Mouse (Mus musculus): ENCODE results near the gene Rab5b.
"Not testable (repeated sequence)": the region's sequence is repeated elsewhere in the genome, so short reads cannot be mapped to it uniquely, and the experiment has no call there.

Gene Rab5b

DNA sequence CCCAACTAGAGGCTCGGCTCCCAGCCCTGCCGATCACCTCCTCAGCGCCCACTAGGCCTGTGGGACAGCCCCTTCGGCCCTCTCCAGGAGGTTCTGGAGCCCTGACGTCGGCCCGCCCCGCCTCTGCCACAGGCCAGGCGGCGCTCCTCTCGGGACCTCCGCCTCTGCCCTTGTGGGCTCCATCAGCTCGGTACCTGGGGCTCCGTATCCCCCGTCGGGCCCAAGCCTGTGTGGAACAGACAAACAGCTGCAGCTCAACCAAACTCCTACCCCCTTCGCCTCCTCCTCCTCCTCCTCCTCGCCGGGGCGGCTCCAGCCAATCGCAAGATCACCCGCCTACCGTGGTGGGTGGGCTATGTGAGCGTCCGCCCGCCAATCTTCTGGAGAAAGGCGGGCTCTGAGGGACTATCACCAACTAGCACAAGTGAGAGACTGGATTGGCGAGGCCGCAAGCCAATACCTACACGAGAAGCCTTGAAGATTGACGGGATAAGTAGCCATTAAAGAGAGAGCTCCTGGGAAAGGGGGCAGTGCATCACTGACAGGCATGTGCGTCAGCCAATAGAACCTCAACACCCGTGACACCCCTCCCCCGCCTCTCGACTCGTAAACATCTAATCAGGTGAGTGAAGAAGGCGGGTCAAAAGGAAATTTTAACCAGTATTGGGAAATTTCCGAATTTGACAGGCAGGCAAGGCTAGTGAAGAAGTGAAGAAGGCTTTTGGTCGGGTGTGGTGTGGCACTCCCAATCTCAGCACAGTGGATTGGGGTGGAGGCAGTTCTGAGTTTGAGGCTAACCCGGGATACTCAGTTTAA lies at the start of gene Rab5b:
Gene Rab5b, minus strand, starts transcription at position 273 of the 816 bp plus-strand sequence.
- DNase-seq (ENCODE audit: low spot score in 2 of 2): peak; percentile 100

DNA sequence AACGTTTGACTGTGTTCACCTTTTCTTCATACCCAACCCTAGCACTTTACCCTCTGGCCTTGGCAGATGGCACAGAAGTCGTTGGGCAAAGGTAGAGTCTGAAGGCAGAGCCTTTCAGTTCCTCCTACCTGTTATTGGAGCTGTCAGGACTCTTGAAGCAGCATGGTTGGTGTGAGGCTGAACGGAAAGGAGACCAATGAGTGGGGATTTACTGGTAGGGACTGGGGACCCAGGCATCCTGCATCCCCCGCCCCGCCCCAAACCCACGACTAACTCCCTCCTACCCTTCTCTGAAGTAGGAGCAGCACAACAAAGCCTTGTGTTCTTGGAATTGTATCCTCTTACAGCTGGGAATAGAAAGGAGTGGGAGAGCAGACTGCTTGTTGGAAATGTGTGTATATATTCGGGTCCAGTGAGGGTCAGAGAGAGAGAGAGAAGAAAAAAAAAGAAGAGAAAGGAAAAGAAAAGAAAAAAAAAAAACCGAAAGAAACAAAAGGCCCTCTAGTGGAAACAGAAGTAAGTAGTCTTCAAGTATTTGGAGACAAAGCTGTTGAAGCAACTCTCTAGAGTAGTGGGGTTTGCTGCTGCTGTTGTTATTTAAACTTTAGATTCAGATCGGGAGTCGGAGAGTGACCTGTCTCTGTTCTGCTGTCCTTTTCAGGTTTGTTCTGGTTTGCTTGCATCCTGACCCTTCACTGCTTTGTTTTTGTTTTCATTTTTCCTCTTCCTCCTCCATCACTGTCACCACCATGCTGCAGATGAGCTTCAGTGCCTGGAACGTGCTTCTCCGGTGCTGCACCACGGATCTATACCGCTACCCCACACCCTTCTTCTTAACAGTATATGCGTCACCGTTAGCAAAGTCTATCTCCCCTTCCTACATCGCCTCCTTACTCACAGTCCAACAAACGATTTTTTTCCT lies 48.9 kb upstream of the Rab5b start, which contains the start of gene Dgka:
Gene Dgka, minus strand, starts transcription at position 176 of the 922 bp plus-strand sequence.
- no peak for DNase-seq (ENCODE audit: low spot score in 2 of 2)

- no peak for DNase-seq (ENCODE audit: low spot score in 2 of 2)
Observed at GRCm38 (mm10) chr10:128744211-128744610, 48.1 kb upstream of the Rab5b start.

DNA sequence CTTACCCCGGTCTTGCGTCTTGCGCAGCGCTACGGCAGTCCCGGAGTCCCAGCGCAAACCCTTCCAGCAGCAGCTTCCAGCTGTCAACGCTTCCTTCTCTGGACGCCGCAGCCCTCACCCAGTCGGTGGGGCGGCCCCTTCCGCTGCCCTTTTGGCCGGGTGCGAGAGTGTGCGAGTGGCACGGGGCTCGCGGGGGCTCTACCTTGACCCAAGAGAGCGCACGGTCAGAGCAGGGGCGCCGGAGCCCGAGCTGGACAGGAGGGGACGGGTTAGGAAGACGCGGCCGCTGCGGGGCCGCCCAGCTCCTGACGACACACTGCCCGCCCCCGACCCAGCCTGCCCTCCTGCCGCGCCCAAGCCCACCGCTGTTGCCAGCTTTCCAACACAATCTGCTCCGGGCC lies 47.7 kb upstream of the Rab5b start:
- DNase-seq (ENCODE audit: low spot score in 2 of 2): peak in 1 of 2 experiments; percentile 36

DNA sequence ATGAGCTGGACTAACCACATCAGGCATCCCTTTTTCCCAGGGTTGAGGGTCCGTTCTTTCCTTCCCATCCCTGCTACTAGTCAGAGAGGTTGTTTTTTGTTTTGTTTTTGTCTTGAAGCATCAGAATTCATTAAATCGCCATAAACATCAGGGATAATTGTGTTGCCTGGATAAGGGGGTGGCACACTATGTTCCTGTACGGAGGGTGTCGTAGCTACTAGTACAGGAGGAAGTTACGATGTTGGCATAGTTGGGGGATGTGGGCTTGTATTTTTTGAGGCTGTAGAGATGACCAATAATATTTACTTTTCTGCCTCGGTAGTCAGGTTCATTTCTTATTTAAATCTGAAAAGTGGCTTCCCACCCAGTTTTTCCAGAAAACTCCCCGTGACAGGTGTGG lies 47.2 kb upstream of the Rab5b start:
- no peak for DNase-seq (ENCODE audit: low spot score in 2 of 2)

GRCm38 (mm10) chr10:128742616-128743015 lies 46.6 kb upstream of the Rab5b start:
- DNase-seq (ENCODE audit: low spot score in 2 of 2): no peak

DNA sequence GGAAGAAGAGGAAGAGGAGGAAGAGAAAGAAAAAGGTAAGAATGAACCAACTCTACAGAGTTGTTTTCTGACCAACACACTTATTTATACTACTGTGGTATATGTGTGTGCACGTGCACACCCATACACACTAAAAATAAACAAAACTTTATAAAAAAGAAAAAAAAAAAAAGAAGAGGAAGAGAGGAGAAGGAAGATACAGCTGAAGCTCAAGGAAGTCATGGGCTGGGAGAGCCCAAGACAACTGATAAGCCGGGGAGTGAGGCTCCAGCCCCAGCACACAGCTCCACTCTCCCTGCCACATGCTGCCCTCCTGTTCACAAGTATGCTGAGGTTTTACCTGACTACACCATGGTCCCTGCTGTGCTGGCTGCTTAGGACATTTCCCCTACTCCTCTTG lies 44.2 kb upstream of the Rab5b start:
- DNase-seq (ENCODE audit: low spot score in 2 of 2): no peak

DNA sequence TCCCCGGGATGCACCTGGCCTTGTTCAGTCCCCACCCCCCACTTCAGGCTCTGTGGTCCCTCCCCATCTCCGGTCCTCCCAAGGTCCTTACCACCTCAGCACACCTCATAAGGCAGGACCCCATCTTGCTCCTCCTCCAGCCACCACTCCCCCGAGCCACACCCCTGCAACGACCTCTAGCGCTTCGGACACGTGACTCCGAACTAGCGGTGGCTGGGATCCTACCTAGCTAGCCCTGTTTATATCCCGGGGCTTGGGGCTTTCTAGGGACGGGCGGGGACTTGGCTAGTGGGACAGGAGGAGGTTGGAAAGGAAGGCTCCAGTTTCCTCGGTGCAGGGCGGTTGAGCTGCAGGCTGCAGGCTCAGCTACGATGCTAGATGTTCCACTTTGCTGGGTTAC lies 41.4 kb upstream of the Rab5b start:
- no peak for DNase-seq (ENCODE audit: low spot score in 2 of 2)

- no peak for DNase-seq (ENCODE audit: low spot score in 2 of 2)
Observed at GRCm38 (mm10) chr10:128731992-128732391, 35.9 kb upstream of the Rab5b start.

GRCm38 (mm10) chr10:128731002-128731433 lies 35.0 kb upstream of the Rab5b start:
- DNase-seq (ENCODE audit: low spot score in 2 of 2): peak in 1 of 2 experiments; percentile 65

DNA sequence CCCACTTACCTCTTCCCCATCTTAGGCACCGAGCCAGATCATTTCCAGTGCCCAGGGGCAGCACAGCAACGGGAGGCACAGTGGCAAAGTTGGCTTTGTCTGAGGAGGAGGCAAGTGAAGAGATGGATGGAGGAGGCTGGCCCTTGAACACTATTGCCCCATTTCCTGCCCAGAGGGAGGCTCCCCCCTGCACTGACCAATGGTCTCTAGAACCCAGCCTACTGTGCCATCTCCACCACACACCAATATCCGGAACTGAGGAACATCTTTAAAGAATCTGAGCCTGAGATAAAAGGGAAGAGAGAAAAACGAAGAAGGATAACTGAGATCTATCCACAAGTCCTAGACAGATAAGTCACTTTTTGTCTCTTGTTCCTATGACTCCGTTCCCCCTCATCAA lies 32.0 kb upstream of the Rab5b start:
- no peak for DNase-seq (ENCODE audit: low spot score in 2 of 2)

GRCm38 (mm10) chr10:128725466-128725865 lies 29.4 kb upstream of the Rab5b start:
- not testable (repeated sequence) for DNase-seq (ENCODE audit: low spot score in 2 of 2)

DNA sequence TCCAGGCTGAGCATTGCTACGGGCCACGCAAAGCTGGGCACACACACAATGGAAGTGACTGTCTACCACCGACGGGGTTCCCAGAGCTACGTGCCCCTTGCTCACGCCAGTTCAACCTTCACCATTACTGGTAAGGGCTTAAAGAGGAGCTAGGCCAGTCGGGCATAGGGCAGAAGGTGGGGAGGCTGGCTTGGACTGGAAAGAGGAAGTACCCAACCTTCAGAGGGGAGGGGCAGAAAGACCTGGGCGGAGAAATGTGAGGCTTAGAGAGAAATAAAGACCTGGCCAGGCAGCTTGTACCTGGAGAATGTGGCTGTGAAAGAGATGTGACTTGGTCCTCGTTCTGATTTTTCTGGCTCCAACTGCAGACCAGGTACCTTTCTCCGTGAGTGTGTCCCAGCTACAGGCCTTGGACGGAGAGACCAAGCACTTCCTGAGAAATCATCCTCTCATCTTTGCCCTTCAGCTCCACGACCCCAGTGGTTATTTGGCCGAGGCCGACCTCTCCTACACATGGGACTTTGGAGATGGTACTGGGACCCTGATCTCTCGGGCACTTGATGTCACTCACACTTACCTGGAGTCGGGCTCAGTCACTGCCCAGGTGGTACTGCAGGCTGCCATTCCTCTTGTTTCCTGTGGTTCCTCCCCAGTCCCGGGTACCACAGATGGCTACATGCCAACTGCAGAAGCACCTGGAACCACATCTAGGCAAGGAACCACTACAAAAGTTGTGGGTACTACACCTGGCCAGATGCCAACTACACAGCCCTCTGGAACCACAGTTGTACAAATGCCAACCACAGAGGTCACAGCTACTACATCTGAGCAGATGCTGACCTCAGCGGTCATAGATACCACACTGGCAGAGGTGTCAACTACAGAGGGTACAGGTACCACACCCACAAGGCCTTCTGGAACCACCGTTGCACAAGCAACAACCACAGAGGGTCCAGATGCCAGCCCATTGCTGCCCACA lies 19.8 kb upstream of the Rab5b start:
- DNase-seq (ENCODE audit: low spot score in 2 of 2): no peak

- not testable (repeated sequence) for DNase-seq (ENCODE audit: low spot score in 2 of 2)
Observed at GRCm38 (mm10) chr10:128711318-128711717, 15.3 kb upstream of the Rab5b start.

DNA sequence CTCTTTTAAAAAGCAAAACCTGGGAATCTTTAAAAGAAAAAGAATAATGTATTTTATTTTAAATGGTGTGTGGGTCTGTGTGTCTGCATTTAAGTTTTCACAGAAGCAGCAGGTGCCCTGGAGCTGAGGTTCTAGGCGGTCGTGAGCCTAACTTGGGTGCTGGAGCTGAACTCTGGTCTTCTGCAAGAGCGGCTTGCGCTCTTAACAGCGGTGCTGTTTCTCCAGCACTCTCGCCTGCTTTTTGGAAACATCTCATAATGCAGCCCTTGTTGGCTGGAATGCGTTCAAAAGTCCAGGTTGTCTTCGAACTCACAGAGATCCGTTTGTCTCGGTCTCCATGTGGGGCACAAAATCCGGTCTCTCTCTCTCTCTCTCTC lies 9.2 kb upstream of the Rab5b start:
- DNase-seq (ENCODE audit: low spot score in 2 of 2): no peak

DNA sequence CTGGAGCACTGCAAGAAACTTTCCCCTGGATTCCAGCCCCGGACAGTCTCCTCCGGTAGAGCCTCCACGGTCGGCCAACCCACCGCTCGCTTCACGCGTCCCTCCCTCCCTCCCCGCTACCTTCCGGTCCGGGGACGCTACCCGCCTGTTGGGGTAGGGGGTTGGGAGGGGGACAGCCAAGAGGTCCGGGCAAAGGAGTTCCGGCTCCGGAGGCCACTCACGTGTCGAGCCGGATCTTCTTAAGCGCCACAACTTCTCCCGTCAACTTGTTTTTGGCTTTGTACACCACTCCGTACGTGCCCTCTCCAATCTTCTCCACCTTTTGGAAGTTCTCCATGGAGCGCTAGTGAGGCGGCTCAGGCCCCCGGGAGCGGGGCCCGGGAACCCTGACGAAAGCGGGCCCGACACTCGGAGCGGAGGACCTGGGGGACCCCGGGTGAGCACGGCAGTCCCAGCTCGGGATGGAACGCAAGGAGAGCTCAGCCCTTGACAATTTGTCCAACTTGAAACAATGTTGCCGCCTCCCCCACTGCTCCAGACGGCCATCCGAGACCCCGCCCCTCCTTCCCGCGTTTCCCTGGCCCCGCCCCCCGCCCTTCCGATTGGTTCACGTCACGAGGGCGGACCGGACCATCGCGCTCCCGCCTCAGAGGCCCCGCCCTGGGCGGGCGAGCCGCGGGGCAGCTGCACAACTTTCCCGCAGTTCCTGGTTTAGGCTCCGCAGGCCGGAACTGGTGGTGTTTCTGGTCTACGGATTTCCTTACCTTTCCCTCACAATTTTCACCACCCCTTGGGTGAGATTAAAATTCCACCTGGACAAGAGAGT lies 8.6 kb upstream of the Rab5b start, which contains the start of gene Cdk2:
Gene Cdk2, minus strand, starts transcription at position 541 of the 826 bp plus-strand sequence.
- DNase-seq (ENCODE audit: low spot score in 2 of 2): peak in 1 of 2 experiments; percentile 81

DNA sequence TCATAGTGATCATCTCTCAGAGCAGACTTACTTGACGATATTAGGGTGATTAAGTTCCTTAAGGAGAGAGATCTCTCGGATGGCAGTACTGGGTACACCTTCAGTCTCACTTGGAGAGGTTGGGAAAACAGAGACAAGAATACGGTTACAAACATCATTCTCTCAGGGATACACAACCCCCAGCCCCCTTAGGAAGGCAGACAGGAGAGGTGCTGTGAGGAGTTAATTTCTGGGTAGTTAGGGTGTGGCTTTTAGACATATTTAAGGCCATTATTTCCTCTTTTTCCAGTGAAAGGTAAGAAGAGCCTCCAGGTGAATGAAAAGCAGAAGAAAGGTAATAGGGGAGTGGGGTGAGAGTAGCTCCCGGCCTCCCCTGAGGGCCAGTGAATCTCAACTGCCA lies 7.8 kb upstream of the Rab5b start, which contains the start of gene Pmel:
Gene Pmel, plus strand, starts transcription at position 301 of the 400 bp plus-strand sequence.
- no peak for DNase-seq (ENCODE audit: low spot score in 2 of 2)

- DNase-seq (ENCODE audit: low spot score in 2 of 2): no peak
Observed at GRCm38 (mm10) chr10:128702328-128703007, 6.4 kb upstream of the Rab5b start.

DNA sequence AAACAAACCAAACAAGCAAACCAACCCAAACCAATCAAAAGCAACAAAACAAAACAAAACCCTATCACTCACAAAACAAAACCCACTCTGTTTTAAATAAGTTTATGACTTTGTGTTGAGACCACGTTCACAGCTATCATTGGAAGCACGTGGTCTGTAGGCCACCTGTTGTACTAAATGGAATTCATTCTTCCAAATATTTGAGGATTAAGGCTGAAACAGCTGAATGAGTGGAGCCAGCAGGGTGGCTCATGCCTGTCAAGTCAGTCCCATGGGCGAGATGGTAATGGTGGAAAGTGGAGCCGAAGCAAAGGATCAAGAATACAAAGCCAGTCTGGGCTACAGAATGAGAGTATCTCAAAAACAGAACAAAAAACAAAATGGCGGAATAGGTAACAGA lies 4.6 kb upstream of the Rab5b start:
- no peak for DNase-seq (ENCODE audit: low spot score in 2 of 2)

- no peak for DNase-seq (ENCODE audit: low spot score in 2 of 2)
Observed at GRCm38 (mm10) chr10:128699611-128700010, 3.5 kb upstream of the Rab5b start.

All from left cerebral cortex, adult 9 months (tissue).